Mouse (Mus musculus) mouse embryonic stem cell (cell line): ENCODE results near the gene Gm15056.

ENCODE experiments used
- in situ Hi-C, 2 experiments: fragments of 300-500 bp; cut with MboI; formaldehyde crosslinking; loops; 1 replicate in 1 of 2; 3 replicates in 1 of 2; pipeline ENCODE4 v1.14.3; 2019 to 2020; ENCODE audit warnings: low sequenced_read_pairs in 2 of 2, low pct_unique_long_range_greater_than_20kb in 1 of 2, mixed read lengths in 1 of 2; ENCODE audit not compliant: unreplicated experiment in 1 of 2

Gene Gm15056

DNA sequence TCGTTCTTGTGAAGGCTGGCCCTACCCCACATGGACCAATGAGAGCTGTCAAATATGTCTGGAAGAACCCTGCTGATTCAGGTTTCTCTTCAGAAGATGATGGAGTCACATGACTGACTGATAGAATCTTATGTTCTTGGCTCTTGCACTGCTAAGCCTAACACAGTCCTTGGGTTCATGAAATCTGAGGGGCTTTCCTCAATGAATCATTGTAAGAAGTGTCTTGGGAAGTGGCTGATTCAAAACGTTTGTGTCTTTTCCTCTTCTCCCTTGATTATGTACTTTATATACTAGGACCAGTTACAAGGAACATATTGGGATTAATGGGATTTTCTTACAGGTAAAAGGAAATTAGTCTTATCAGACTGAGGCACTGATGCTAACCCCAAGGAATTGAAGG, at the start of gene Gm15056:
Gm15056 (minus strand) TSS at position 101 of the 400 bp plus-strand sequence.
- in situ Hi-C loops = no loop called here

DNA sequence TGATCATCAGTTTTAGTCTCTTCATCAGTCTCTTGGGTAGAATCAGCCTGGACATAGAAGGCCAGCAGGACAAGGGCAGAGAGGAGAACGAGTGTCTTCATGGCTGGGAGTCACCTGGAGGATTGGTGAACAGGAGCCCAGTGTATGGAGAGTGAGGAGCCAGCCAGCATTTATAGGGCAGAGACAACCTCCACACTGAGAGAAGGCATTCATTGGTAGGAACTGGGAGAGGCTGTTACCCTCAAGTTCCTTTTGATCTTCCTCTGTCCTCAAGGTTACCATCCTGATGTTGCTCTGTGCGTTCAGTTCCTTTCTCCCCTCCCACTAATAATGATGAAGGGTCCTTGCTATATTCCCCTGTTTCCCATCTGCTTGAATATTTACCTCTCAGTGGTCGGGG, 42.2 kb upstream of the Gm15056 start, which contains the start of gene AY761185:
AY761185 (minus strand) TSS at position 101 of the 400 bp plus-strand sequence.
- in situ Hi-C loops = loop anchor here (5.0 kb wide), 1 partner anchor 48 kb away; no protein-coding TSS in a partner anchor

DNA sequence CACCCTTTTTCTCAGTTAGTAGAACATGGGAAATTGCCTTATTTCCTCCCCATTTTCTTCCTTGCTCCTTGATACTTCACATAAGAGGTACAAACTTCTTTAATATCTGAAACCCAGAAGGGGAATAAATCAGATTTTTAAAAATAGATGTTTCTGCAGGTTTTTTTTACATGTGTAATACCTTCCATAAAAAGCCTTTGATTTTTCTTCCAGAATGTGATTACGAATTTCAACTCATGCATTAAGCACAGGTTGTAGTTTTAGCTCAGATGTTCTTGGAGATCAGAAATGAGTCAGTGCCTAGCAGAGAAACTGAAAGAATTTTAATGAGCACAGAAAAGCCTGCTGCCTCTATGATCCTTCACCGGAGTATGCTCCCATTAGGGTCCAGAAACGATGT, 19.5 kb upstream of the Gm15056 start, which contains the start of gene Gm6040:
Gm6040 (minus strand) TSS at position 101 of the 400 bp plus-strand sequence.
- in situ Hi-C loops = no loop called here

DNA sequence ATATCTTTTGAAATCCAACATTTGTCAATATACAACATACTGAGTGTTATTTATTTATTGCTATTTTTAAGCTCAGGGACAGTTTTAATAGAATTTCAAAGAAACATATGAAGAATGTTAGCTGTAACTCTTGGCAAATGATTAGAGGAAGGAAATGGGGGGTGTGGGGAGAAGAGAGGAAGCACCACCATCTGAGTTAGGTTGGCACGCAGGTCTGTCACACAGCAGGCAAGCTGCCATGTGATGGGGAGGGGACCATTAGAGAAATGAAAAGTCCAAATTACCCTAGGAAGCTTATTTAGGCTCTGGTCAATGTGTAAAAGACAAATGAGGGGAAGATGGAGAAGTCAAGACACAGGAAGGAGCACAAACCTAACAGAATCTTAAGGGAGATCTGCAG, 9.9 kb upstream of the Gm15056 start:
- in situ Hi-C loops = no loop called here

DNA sequence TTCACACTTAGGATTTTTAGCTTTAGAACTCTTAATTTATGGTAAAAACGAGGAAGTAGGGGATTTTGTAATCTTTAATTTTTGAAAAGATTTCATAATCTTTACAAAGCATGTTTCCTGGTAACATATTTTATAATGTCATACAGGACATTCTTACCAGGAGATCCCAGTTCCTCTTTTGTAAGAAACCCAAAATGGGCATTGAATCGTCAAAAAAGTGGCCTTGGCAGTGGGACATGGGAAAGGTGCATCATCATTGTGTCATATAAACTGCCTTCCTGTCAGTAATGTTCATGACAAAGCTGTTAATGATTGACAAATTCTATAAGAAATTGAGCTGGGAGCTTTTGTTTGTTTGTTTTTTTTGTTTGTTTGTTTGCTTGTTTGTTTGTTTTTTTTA, 5.8 kb upstream of the Gm15056 start:
- in situ Hi-C loops = no loop called here

DNA sequence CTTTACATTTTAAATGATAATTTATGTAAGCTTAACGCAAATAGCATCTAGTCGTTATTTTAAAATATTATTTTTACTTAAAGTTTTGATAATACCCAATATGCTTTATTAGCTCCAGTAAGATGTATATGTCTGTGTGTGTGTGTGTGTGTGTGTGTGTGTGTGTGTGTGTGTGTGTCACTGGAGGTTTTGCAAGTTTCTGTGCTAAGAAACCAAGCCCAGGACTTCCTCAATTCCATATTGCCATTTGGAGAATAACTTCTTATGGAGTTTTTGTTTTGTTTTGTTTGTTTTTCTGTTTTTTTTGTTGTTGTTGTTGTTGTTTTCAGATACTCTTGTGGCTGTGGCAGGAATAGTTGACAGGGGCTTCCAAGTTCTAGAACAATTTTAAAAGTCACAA, 4.7 kb upstream of the Gm15056 start:
- in situ Hi-C loops = no loop called here

DNA sequence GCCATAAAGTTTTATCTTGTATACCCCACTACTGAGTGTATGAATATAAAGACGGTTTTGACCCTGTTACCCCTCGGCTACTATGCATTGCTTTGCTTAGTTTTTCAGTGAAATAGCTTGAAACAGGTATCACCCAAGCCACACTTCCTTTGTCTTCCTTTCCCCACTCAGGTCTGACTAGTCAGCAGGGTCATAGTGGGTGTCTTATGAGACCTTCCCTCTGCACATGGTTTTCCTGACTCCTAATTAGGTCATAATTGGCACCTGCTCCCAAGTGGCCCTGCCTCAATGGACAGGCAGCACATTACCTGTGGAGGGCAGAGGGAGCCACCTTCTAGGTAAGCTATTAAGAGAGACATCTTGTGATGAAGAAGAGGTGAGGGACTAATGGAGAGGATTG, 10.1 kb downstream of the Gm15056 start, which contains the start of gene Defb33:
Defb33 (plus strand) TSS at position 301 of the 400 bp plus-strand sequence.
- in situ Hi-C loops = no loop called here

DNA sequence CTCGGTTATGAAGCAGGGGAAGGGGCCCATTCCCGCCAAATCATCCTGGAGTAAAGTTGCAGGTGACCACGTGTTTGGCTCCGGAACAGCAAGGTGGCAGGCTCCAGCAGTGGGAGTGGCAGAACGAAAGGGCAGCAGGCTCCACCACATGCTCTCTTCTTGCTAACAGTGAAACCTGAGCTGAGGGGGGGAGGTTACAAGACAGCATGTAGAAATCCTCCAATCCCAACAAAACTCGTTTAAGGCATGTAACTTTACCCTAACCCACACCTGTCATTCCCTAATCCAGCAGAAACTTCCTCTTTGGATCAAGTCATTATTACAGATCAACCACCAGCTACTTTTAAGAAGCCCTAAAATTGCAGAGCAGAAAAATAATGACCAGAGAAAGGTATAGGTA, 27.8 kb downstream of the Gm15056 start:
- in situ Hi-C loops = no loop called here
